Mouse (Mus musculus): ENCODE data around the gene Mrps27. TPM values are rescaled to one million over a fixed set of nuclear protein-coding genes. Genes with fewer than 3 reads are reported as not detected.

Gene Mrps27
- polyA plus RNA-seq, 1 experiment from 2014 or later: 52.6 TPM

Other genes with a start within 250 kb of the Mrps27 start
- 0.45 and 0.46 TPM in 2 replicates for gene Zfp366, start 160.0 kb upstream of the Mrps27 start, polyA plus RNA-seq (2016; fragmentation: Nextera tagmentation; extraction: Ambion mirVana)
- gene Ptcd2, start 81 bp upstream of the Mrps27 start, polyA plus RNA-seq (2016; fragmentation: Nextera tagmentation; extraction: Ambion mirVana): 47.6 and 48.0 TPM in 2 replicates
- 1,306 and 1,372 TPM in 2 replicates for gene Map1b, start 171.8 kb downstream of the Mrps27 start, polyA plus RNA-seq (2016; fragmentation: Nextera tagmentation; extraction: Ambion mirVana)

Data from forebrain, embryonic 12.5 days (tissue).